Mouse (Mus musculus): ENCODE data around the gene Omt2b.
"Not testable (repeated sequence)": the region's sequence is repeated elsewhere in the genome, so short reads cannot be mapped to it uniquely, and the experiment has no call there.

- not testable (repeated sequence) for TF ChIP-seq POLR2A (IDR thresholded peaks at IDR 0.05; ENCODE audit: low read depth, low read length)
- peak; percentile 45; the same call in 1 of the 2 replicates for TF ChIP-seq CTCF (IDR thresholded peaks at IDR 0.05; ENCODE audit: borderline replicate concordance, insufficient read depth, low read length)
These were observed 12.9 kb downstream of the Omt2b start for GRCm38 (mm10) chr9:78340324-78340723.

All from embryonic fibroblast, embryonic 13.5 days (primary cell).